Mouse (Mus musculus) midbrain, postnatal 0 days (tissue): Measurements from ENCODE around the gene Prpf38b. TPM values are rescaled to one million over a fixed set of nuclear protein-coding genes. Genes with fewer than 3 reads are reported as not detected.

Experiments used
- ATAC-seq: fragments of 200-750 bp; cut with Nextera tagmentation; 2 replicates; pipeline ENCODE4 v1.8.0; 2017; ENCODE audit warnings: moderate number of reproducible peaks, mild to moderate bottlenecking, moderate TSS enrichment, moderate library complexity; ENCODE audit not compliant: low FRiP score
- DNase-seq: peaks from one replicate; pipeline ENCODE4 v3.0.0-alpha.2; 2015; ENCODE audit warnings: low spot score
- H3K27ac ChIP-seq: fragments of 300-500 bp; sonication (generic); 2 replicates; pipeline ENCODE4 v1.5.1; 2014; ENCODE audit warnings: low read depth, mild to moderate bottlenecking, low read length, mixed read lengths
- H3K27me3 ChIP-seq: fragments of 300-500 bp; sonication (generic); 2 replicates; pipeline ENCODE4 v1.6.1; 2014; ENCODE audit warnings: low read length, control low read depth, mixed read lengths; ENCODE audit not compliant: insufficient read depth
- H3K36me3 ChIP-seq: fragments of 300-500 bp; sonication (generic); 2 replicates; pipeline ENCODE4 v1.6.1; 2014; ENCODE audit warnings: low read length, control low read depth, mixed read lengths; ENCODE audit not compliant: insufficient read depth
- H3K4me1 ChIP-seq: fragments of 300-500 bp; sonication (generic); 2 replicates; pipeline ENCODE4 v1.6.1; 2014; ENCODE audit warnings: mild to moderate bottlenecking, control low read depth, antibody characterized with exemption, low read length, mixed read lengths; ENCODE audit not compliant: insufficient read depth
- H3K4me2 ChIP-seq: fragments of 300-500 bp; sonication (generic); 2 replicates; pipeline ENCODE4 v1.6.1; 2014; ENCODE audit warnings: low read depth, mild to moderate bottlenecking, low read length, mixed read lengths; ENCODE audit not compliant: poor library complexity, severe bottlenecking
- H3K4me3 ChIP-seq: fragments of 300-500 bp; sonication (generic); 2 replicates; pipeline ENCODE4 v1.5.1; 2014; ENCODE audit warnings: low read depth, mild to moderate bottlenecking, low read length, moderate library complexity
- H3K9ac ChIP-seq: fragments of 300-500 bp; sonication (generic); replicated peaks from 2 replicates; pipeline ENCODE4 v1.6.1; 2014; ENCODE audit warnings: mild to moderate bottlenecking, low read length, moderate library complexity, mixed read lengths; ENCODE audit not compliant: poor library complexity, severe bottlenecking
- H3K9me3 ChIP-seq: fragments of 300-500 bp; sonication (generic); 2 replicates; pipeline ENCODE4 v1.6.1; 2016; ENCODE audit warnings: low read length, control low read depth
- CTCF ChIP-seq: IDR thresholded peaks from 2 replicates; pipeline ENCODE4 v1.5.1; 2016; ENCODE audit warnings: antibody characterized with exemption, mild to moderate bottlenecking
- WGBS: fragments of 180-500 bp; shearing (Covaris S2); extraction: QIAGEN DNeasy Blood & Tissue Kit; methylation state at CpG from one replicate; pipeline ENCODE4 v1.1.7; 2014; 5-methylcytosine and 5-hydroxymethylcytosine counted together
- polyA plus RNA-seq: library from polyadenylated mRNA; unstranded; fragments of >200 nt; fragmentation: Nextera tagmentation; extraction: Ambion mirVana; gene quantifications from 2 replicates; pipeline ENCODE4 v1.2.1, GENCODE M21; 2015
- total RNA-seq: library from RNA; depleted of rRNA; stranded (reverse); fragments of >200 nt; gene quantifications from 2 replicates; pipeline ENCODE4 v1.2.3, GENCODE M21; 2014

Gene Prpf38b
- total and polyA plus RNA-seq, 2 experiments from 2014 or later, result 33.5 to 42.2 TPM

GRCm38 (mm10) chr3:108879836-108880435, 31.6 kb downstream of the Prpf38b start:
- ATAC-seq (no peak), DNase-seq (no peak)
- H3K27me3 ChIP-seq, result no peaks in the 10 kb centered on the region
- H3K27ac ChIP-seq, result no peak overlapping the region
- TF ChIP-seq CTCF, result no peak
- H3K9me3 ChIP-seq, result no peaks in the 10 kb centered on the region
- H3K4me1 ChIP-seq, result no peaks in the 10 kb centered on the region
- no peak overlapping the region for H3K4me2 ChIP-seq
- no peak overlapping the region for H3K4me3 ChIP-seq
- no peak overlapping the region for H3K9ac ChIP-seq
- H3K36me3 ChIP-seq, result no peaks in the 10 kb centered on the region
- WGBS, result 56% methylated on average over 5 of the region's 5 CpGs

- no peaks in the 10 kb centered on the region for H3K27me3 ChIP-seq
- no peak for TF ChIP-seq CTCF
- H3K9ac ChIP-seq, result no peak overlapping the region
- no peak for ATAC-seq
- H3K4me3 ChIP-seq, result no peak overlapping the region
- no peak overlapping the region for H3K4me2 ChIP-seq
- no peaks in the 10 kb centered on the region for H3K4me1 ChIP-seq
- no peaks in the 10 kb centered on the region for H3K9me3 ChIP-seq
- 46% methylated on average over 2 of the region's 2 CpGs for WGBS
- peak; percentile 20 for DNase-seq
- H3K36me3 ChIP-seq, result no peaks in the 10 kb centered on the region
- no peak overlapping the region for H3K27ac ChIP-seq
These were observed 32.4 kb downstream of the Prpf38b start for GRCm38 (mm10) chr3:108879129-108879528.

GRCm38 (mm10) chr3:108870631-108871030, 40.9 kb downstream of the Prpf38b start:
- H3K9ac ChIP-seq, result no peak overlapping the region
- H3K4me2 ChIP-seq, result no peak overlapping the region
- no peaks in the 10 kb centered on the region for H3K36me3 ChIP-seq
- no peak overlapping the region for H3K27ac ChIP-seq
- no peak for TF ChIP-seq CTCF
- ATAC-seq (no peak), DNase-seq (no peak)
- WGBS, result 80% methylated on average over 6 of the region's 6 CpGs
- no peaks in the 10 kb centered on the region for H3K27me3 ChIP-seq
- no peaks in the 10 kb centered on the region for H3K9me3 ChIP-seq
- H3K4me1 ChIP-seq, result no peaks in the 10 kb centered on the region
- H3K4me3 ChIP-seq, result no peak overlapping the region

GRCm38 (mm10) chr3:108867449-108867848, 44.1 kb downstream of the Prpf38b start:
- TF ChIP-seq CTCF, result no peak
- Histone ChIP-seq H3K4me2 (no peak overlapping the region), H3K9me3 (no peaks in the 10 kb centered on the region), H3K4me3 (no peak overlapping the region), H3K36me3 (no peaks in the 10 kb centered on the region), H3K27me3 (no peaks in the 10 kb centered on the region), H3K4me1 (no peaks in the 10 kb centered on the region), H3K27ac (no peak overlapping the region), H3K9ac (no peak overlapping the region)
- 91% methylated on average over 3 of the region's 3 CpGs for WGBS
- DNase-seq (no peak), ATAC-seq (no peak)

- no peaks in the 10 kb centered on the region for H3K9me3 ChIP-seq
- no peak overlapping the region for H3K9ac ChIP-seq
- WGBS, result 88% methylated on average over 3 of the region's 3 CpGs
- H3K27ac ChIP-seq, result no peak overlapping the region
- no peaks in the 10 kb centered on the region for H3K27me3 ChIP-seq
- DNase-seq (no peak), ATAC-seq (no peak)
- H3K4me3 ChIP-seq, result no peak overlapping the region
- no peak for TF ChIP-seq CTCF
- no peaks in the 10 kb centered on the region for H3K36me3 ChIP-seq
- no peak overlapping the region for H3K4me2 ChIP-seq
- no peaks in the 10 kb centered on the region for H3K4me1 ChIP-seq
These were observed 45.9 kb downstream of the Prpf38b start for GRCm38 (mm10) chr3:108865676-108866075.

- 35% methylated on average over 3 of the region's 3 CpGs for WGBS
- TF ChIP-seq CTCF, result no peak
- H3K36me3 ChIP-seq, result no peaks in the 10 kb centered on the region
These were observed 46.4 kb downstream of the Prpf38b start for GRCm38 (mm10) chr3:108865129-108865528.

More at GRCm38 (mm10) chr3:108865129-108865528, 46.4 kb downstream of the Prpf38b start:
- H3K27ac ChIP-seq, result no peak overlapping the region
- no peak for ATAC-seq
- no peak overlapping the region for H3K9ac ChIP-seq
- H3K4me1 ChIP-seq, result no peaks in the 10 kb centered on the region
- H3K27me3 ChIP-seq, result no peaks in the 10 kb centered on the region
- H3K4me2 ChIP-seq, result no peak overlapping the region
- no peak for DNase-seq
- H3K4me3 ChIP-seq, result no peak overlapping the region
- no peaks in the 10 kb centered on the region for H3K9me3 ChIP-seq
